Mouse (Mus musculus): ENCODE results near the gene Cenpb.

- no peak for TF ChIP-seq HCFC1 (IDR thresholded peaks at IDR 0.05; ENCODE audit: borderline replicate concordance, insufficient read depth, low read length)
- no peak for TF ChIP-seq ZNF384 (IDR thresholded peaks at IDR 0.05; ENCODE audit: low read depth, low read length)
- no peak for TF ChIP-seq CHD2 (IDR thresholded peaks at IDR 0.05; ENCODE audit: low read depth, low read length)
These were observed 7.1 kb upstream of the Cenpb start, which contains the start of the genes Cdc25b and Spef1 for GRCm38 (mm10) chr2:131186771-131187601.

Data from ES-E14 (cell line).